Comparison of ENCODE assay signal across 8 mouse cellular contexts in the genomic region with DNA sequence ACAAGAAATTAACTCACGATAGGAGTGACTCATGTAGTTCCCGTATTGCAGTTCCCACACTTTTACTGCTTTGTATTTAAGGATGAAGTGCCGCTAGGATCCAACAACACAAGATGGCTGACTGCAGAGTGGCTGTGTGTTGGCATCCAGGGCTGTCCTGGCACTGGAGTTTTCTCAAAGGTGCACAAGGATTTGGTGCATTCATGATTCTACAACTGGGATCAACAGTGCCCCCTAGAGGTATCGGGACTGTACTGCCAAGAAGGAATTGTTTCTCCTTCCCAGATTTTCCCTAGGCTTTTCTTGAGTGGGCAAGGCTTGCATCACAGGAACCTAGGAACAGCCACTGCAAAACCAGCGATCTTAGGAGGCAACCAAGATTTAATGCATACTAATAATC.
DNase-seq lines count a peak whose midpoint lies in the region; ATAC-seq and TF ChIP-seq lines count a peak whose summit lies in the region.

No protein-coding gene starts in this region.

- ATAC-seq in kidney, embryonic 15.5 days (replicated peaks; ENCODE audit: low FRiP score), result no peak
- no peak for ATAC-seq in Patski

- WGBS in kidney, embryonic 15.5 days, result 60% methylated on average over 5 of the region's 5 CpGs

- in situ Hi-C loops in Patski (cut with MboI; ENCODE audit: low pct_unique_long_range_greater_than_20kb), result loop anchor here (10.0 kb wide), 1 partner anchor 226 kb away; no protein-coding TSS in a partner anchor

- H3K27ac ChIP-seq in kidney, embryonic 15.5 days, result no peak overlapping the region

- no peaks in the 10 kb centered on the region for H3K36me3 ChIP-seq in kidney, embryonic 15.5 days

- peak; percentile 83 for TF ChIP-seq CTCF in Patski (IDR thresholded peaks at IDR 0.05)

- no peak overlapping the region for H3K4me3 ChIP-seq in kidney, embryonic 15.5 days (replicated peaks)

- H3K9ac ChIP-seq in kidney, embryonic 15.5 days, result no peak overlapping the region

- POLR2A ChIA-PET in Patski (lab: Charles Lee), result interaction anchor here (1.4 kb wide), 1 partner anchor 208 kb away, joined by 3 read pairs; the partner anchor contains the start of gene Adra1d

- no peak overlapping the region for H3K4me2 ChIP-seq in kidney, embryonic 15.5 days

- H3K4me1 ChIP-seq in kidney, embryonic 15.5 days, result peaks cover 7% of the 10 kb centered on the region; the same call in 1 of the 2 replicates

- CTCF ChIA-PET in Patski (lab: Charles Lee), result interaction anchor here (0.9 to 3.7 kb wide), 17 partner anchors 9 to 228 kb away, joined by 3 to 24 read pairs (median 4); partner anchors contain the start of gene Adra1d

- no peaks in the 10 kb centered on the region for H3K27me3 ChIP-seq in kidney, embryonic 15.5 days
- H3K27me3 ChIP-seq in Patski, result no peaks in the 10 kb centered on the region

- no peaks in the 10 kb centered on the region for H3K9me3 ChIP-seq in kidney, embryonic 15.5 days (replicated peaks)

- intact Hi-C loops in left cerebral cortex, postnatal 14 days (cut with DNase I), result loop anchor here (2.0 to 5.0 kb wide), 2 partner anchors 208 to 224 kb away; partner anchors contain the start of gene Adra1d

- DNase-seq in kidney, adult 11 months, result peak; percentile 17
- no peak for DNase-seq in Patski (ENCODE audit: low read depth, low spot score)
- peak; percentile 8 for DNase-seq in cerebellum, adult 9-10 months
- peak; percentile 22 for DNase-seq in hindlimb bud, embryonic 11.5 days (ENCODE audit: extremely low spot score, low read depth, low spot score)
- DNase-seq in left cerebral cortex, postnatal 14 days (ENCODE audit: low spot score in 2 of 2), result peak; percentile 69 to 79
- DNase-seq in right cerebral cortex, postnatal 36 days (ENCODE audit: low spot score in 2 of 2), result peak; percentile 45 to 55
- no peak for DNase-seq in spleen, postnatal 36 days (ENCODE audit: low spot score in 2 of 2)

Comparison
In these comparisons a context has a peak if more than half of its experiments do, and no peak if none do; other contexts are left out.
1. DNase-seq: peak in kidney, adult 11 months (single experiment), cerebellum, adult 9-10 months (single experiment), hindlimb bud, embryonic 11.5 days (single experiment), left cerebral cortex, postnatal 14 days (2 of 2) and right cerebral cortex, postnatal 36 days (2 of 2); none in Patski (single experiment) and spleen, postnatal 36 days (0 of 2).